Mouse (Mus musculus) MEL (cell line): Measurements from ENCODE around the gene Plekhb2.

Experiments used
- CTCF ChIP-seq, 3 experiments: IDR thresholded peaks in 2 of 3; conservative IDR thresholded peaks in 1 of 3; 2 replicates each; pipeline ENCODE4 v1.5.1; 2011 to 2012; ENCODE audit warnings: low read length in 3 of 3, low read depth in 2 of 3, mild to moderate bottlenecking in 2 of 3, improper control_type of control experiment in 1 of 3, inconsistent platforms in 1 of 3, mixed read lengths in 1 of 3, moderate library complexity in 1 of 3; ENCODE audit not compliant: control insufficient read depth in 1 of 3, insufficient read depth in 1 of 3, poor library complexity in 1 of 3, severe bottlenecking in 1 of 3
- ELF1 ChIP-seq: IDR thresholded peaks from 2 replicates; pipeline ENCODE4 v1.6.1; 2014; ENCODE audit warnings: low read depth, mild to moderate bottlenecking, inconsistent platforms, low read length, improper control_type of control experiment, moderate library complexity
- EP300 ChIP-seq, 2 experiments: IDR thresholded peaks; 2 replicates each; pipeline ENCODE4 v1.6.1; 2011; ENCODE audit warnings: improper control_type of control experiment in 2 of 2, low read length in 2 of 2, low read depth in 1 of 2, mild to moderate bottlenecking in 1 of 2
- HCFC1 ChIP-seq: IDR thresholded peaks from 2 replicates; pipeline ENCODE4 v1.6.1; 2012; ENCODE audit warnings: low read depth, mild to moderate bottlenecking, inconsistent platforms, low read length, improper control_type of control experiment, moderate library complexity
- MAX ChIP-seq: IDR thresholded peaks from 2 replicates; pipeline ENCODE4 v1.6.1; 2011; ENCODE audit warnings: low read length, improper control_type of control experiment
- MAZ ChIP-seq: IDR thresholded peaks from 2 replicates; pipeline ENCODE4 v1.6.1; 2012; ENCODE audit warnings: low read depth, mild to moderate bottlenecking, inconsistent platforms, low read length, improper control_type of control experiment
- MYB ChIP-seq: IDR thresholded peaks from 2 replicates; pipeline ENCODE4 v1.6.1; 2011; ENCODE audit warnings: mild to moderate bottlenecking, low read depth, low read length, improper control_type of control experiment
- MYC ChIP-seq: IDR thresholded peaks from 2 replicates; pipeline ENCODE4 v1.6.1; 2011; ENCODE audit warnings: low read depth, mild to moderate bottlenecking, low read length, improper control_type of control experiment, moderate library complexity
- POLR2A ChIP-seq, 2 experiments: IDR thresholded peaks; 2 replicates each; pipeline ENCODE4 v1.6.1; 2011 to 2012; ENCODE audit warnings: low read length in 2 of 2, mild to moderate bottlenecking in 2 of 2, control low read depth in 1 of 2, improper control_type of control experiment in 1 of 2, low read depth in 1 of 2, moderate library complexity in 1 of 2; ENCODE audit not compliant: control insufficient read depth in 1 of 2, insufficient read depth in 1 of 2, poor library complexity in 1 of 2
- POLR2AphosphoS2 ChIP-seq: IDR thresholded peaks from 2 replicates; pipeline ENCODE4 v1.6.1; 2011; ENCODE audit warnings: low read length, improper control_type of control experiment
- USF1 ChIP-seq: IDR thresholded peaks from 2 replicates; pipeline ENCODE4 v1.6.1; 2014; ENCODE audit warnings: low read depth, mild to moderate bottlenecking, inconsistent platforms, low read length, improper control_type of control experiment, moderate library complexity
- ZC3H11A ChIP-seq: IDR thresholded peaks from 2 replicates; pipeline ENCODE4 v1.6.1; 2012; ENCODE audit warnings: low read depth, mild to moderate bottlenecking, inconsistent platforms, low read length, improper control_type of control experiment
- ZKSCAN1 ChIP-seq: IDR thresholded peaks from 2 replicates; pipeline ENCODE4 v1.6.1; 2012; ENCODE audit warnings: low read depth, mild to moderate bottlenecking, inconsistent platforms, low read length, improper control_type of control experiment, moderate library complexity

GRCm38 (mm10) chr1:34859761-34860160 lies 10.0 kb downstream of the Plekhb2 start:
- TF ChIP-seq CTCF (IDR thresholded peaks at IDR 0.05 in 2 of 3, conservative IDR thresholded peaks at IDR 0.05 in 1 of 3; ENCODE audit: control insufficient read depth in 1 of 3, insufficient read depth in 1 of 3, low read depth in 2 of 3, low read length in 3 of 3, poor library complexity in 1 of 3, severe bottlenecking in 1 of 3) (no peak), USF1 (no peak), EP300 (IDR thresholded peaks at IDR 0.05; ENCODE audit: low read depth in 1 of 2, low read length in 2 of 2) (no peak), HCFC1 (no peak), MAZ (no peak), MYC (no peak), ZKSCAN1 (no peak), POLR2AphosphoS2 (no peak), POLR2A (IDR thresholded peaks at IDR 0.05; ENCODE audit: control insufficient read depth in 1 of 2, insufficient read depth in 1 of 2, low read depth in 1 of 2, low read length in 2 of 2, poor library complexity in 1 of 2) (no peak), ZC3H11A (no peak), MAX (no peak), ELF1 (no peak), MYB (no peak)
